Mouse (Mus musculus): ENCODE results near the gene Dglucy.
"Not testable (repeated sequence)": the region's sequence is repeated elsewhere in the genome, so short reads cannot be mapped to it uniquely, and the experiment has no call there.

The Dglucy gene

DNA sequence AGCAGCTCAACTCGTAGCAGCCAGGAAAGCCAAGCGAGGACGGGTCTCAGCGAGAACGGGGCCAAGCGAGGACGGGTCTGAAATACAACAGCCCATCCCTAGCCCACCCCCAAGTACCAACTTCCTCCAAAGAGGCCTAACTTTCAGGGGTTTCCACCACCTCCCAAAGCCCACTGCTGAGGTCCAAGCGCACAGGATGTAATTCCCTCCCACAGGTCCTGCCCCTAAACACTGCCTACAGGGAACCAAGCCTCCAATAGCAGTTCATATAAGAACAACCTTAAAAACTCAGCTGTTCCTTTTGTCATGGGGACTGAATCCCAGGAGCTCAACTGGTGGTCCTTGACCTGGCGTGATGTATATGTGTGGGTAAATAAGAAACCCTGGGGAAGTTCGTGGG is 1.6 kb downstream of the Dglucy start:
- DNase-seq (ENCODE audit: low spot score in 2 of 2) = peak in 1 of 2 experiments; percentile 52

- DNase-seq (ENCODE audit: low spot score in 2 of 2) = no peak
Measured at GRCm38 (mm10) chr12:100781428-100782120, 2.7 kb downstream of the Dglucy start.

- DNase-seq (ENCODE audit: low spot score in 2 of 2) = no peak
Measured at GRCm38 (mm10) chr12:100784152-100784551, 5.3 kb downstream of the Dglucy start.

DNA sequence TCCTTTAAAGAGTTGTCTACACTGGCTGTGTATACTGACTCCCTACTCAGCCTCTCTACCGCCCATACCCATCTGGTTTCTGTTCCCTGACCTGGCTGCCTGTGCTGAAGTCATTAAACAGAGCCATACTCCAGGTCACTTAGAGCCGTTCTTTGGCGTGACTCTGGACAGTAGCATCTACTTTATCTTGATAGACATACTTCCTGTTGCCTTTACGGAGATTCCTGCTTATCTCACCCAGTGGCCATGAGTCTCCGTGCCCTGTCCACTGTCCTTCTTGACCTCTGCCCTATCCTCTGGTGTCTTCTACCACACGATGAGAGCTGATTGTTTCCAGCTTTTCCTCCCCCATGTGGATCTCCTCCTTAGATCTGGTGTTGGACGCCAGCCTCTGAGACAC is 6.5 kb downstream of the Dglucy start:
- DNase-seq (ENCODE audit: low spot score in 2 of 2) = peak in 1 of 2 experiments; percentile 36

DNA sequence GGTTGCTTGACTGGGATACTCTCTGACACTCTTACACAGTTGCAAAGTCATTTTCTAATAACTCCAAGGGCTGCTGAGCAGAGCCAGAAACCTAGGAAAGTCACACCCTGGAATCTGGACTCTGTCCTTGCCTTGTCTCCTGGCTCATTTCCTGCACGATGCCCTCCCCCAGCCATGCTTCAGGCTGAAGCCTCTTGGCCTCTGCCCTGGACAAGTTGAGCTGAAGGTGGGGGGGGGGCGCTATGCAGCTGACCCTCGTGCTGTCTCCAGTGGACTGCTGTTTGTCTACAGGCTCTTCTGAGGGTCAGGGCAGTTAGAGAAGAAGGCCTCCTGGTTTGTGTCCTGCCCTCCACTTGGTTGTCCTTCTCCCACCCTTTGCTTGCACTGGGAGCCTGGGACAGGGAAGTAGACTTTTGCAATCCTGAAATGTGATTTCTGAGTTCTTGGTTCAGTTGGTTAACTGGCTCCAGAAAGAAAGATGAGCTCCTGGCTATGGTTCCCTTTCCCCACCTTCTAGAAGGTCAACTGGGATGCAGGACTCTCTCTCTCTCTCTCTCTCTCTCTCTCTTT is 11.2 kb downstream of the Dglucy start:
- DNase-seq (ENCODE audit: low spot score in 2 of 2) = peak in 1 of 2 experiments; percentile 34

DNA sequence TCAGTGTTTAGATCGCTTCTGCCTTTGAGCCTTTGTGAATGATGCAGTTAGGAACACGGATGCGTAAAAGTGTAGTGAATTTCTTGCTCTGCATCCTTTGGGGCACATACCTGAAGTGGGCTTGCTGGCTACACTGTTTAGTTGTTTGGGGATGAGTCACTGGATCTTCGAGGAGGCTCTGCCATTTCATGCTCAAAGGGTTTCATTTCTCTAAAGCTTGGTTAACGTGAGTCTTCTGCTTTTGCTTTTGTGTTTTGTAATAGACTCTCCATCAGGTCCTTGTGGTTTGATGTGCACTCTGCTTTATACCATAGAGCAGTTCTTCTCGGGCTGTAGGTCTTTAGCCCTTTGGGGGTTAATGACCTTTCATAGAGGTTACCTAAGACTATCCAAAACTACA is 12.6 kb downstream of the Dglucy start:
- DNase-seq (ENCODE audit: low spot score in 2 of 2) = peak in 1 of 2 experiments; percentile 41

GRCm38 (mm10) chr12:100794450-100795230 is 15.8 kb downstream of the Dglucy start:
- peak in 1 of 2 experiments; percentile 50 for DNase-seq (ENCODE audit: low spot score in 2 of 2)

DNA sequence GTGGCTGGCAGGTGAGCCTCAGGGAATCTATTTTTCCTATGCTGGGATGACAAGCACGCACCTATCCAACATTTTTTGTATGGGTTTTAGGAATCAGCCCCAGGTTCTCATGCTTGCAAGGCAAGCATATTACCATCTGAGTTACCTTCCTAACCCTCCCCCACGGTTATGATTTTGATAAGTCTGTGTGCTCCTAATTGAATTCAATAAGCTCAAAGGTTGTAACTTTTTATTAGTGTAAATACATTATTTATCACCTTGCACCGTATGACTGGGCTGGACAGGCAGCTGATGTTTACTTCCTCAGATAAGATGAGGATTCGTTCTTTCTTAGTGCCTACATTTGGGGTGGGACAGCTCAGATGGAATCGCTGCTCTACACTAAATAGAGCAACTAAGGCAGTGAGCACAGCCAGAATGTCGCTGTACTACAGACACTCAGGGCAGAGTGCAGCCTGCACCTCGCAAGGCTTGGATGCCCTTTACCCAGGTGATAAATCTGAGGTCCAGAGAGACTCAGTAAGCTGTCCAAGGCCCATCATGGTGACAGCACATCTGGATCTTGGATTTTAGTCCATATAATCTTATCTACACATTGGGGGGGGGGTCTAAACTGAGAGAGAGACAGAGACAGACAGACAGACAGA is 16.7 kb downstream of the Dglucy start:
- DNase-seq (ENCODE audit: low spot score in 2 of 2) = peak in 1 of 2 experiments; percentile 35

GRCm38 (mm10) chr12:100803391-100803790 is 24.5 kb downstream of the Dglucy start:
- not testable (repeated sequence) for DNase-seq (ENCODE audit: low spot score in 2 of 2)

DNA sequence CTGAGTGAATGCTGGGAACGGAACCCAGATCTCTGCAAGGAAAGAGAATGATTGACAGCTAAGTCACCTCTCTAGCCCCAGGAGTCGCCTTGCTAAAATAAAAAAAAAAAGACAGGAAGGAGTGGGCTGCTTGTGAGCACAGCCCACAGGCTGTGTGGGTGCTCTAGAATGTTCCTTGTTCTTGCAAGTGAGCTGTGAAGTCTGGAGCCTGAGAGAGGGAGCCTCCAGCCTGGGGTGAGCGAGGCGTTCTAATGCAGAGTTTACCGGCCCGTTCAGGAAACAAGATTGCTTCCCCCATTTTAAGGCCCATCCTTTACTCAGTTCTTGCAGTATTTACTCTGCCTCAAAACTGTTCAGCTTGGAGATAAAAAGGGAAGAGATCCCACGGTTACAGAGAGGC is 28.4 kb downstream of the Dglucy start:
- no peak for DNase-seq (ENCODE audit: low spot score in 2 of 2)

DNA sequence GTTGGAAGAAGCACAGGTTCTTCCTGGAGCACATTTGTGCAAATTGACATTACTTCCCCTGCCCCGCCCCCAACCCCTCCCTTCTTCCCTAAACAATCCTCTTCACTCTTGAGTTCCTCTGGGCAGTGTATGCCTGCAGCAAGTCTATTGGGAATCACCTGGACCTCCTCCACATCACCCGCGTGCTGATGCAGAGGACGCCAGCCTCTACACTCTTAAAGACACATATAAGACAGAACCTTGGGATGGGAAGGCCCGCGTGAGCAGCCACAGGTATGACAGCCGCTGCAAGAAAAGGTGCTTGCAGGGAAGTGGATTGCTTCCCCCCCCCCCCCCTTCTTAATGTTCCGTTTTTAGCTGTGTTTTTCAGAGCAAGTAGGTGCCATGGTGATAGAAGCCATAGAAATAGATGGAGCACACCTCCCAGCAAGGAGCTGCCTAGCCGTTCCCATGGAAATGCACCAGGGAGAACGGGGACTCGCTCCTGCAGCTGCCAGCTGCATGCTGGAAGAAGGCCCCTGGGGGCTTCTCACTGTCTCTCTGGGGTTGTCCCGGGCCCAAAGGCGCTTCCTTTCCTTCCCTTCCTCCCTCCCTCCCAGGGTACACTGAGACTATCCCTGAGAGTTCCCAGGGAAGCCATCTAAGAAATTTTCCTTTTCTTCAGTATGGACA is 29.9 kb downstream of the Dglucy start:
- no peak for DNase-seq (ENCODE audit: low spot score in 2 of 2)

DNA sequence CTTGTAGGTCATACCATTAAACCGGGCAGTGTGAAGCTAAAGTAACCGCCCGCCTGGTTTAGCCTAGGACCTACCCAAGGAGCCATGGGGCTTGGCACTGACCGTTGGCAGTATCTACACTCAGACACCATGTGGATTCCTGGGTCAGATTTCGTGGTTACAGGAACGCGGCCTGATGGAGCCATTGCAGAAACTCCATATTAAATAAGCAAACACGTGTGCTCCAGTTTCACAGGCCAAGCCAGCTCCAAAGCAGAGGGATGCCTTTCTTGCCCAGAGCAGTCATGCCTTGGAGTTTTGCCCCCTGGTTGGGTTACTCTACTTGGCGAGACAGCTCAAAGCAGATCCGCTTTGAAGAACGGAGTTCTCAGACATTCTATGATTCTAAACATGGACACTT is 31.7 kb downstream of the Dglucy start:
- DNase-seq (ENCODE audit: low spot score in 2 of 2) = no peak

- no peak for DNase-seq (ENCODE audit: low spot score in 2 of 2)
Measured at GRCm38 (mm10) chr12:100813901-100814300, 35.0 kb downstream of the Dglucy start.

DNA sequence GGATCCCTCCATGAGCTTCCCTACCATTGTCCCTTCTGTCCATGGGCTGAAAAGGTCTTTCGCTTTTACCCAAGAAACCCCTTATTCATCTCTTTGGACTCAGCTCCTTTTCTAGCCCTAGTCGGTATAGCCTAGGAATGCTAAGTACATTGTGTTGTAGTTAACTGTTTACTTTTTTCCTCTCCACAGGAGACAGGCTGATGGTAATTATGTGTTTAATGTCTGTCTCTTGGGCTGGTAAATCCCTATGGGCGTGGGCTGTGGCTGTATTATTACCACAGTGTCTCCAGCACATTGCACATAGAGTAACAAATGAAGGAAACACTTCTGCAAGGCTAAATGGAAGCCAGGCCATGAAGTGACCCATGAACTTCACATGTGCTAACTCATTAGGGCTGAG is 35.8 kb downstream of the Dglucy start:
- no peak for DNase-seq (ENCODE audit: low spot score in 2 of 2)

DNA sequence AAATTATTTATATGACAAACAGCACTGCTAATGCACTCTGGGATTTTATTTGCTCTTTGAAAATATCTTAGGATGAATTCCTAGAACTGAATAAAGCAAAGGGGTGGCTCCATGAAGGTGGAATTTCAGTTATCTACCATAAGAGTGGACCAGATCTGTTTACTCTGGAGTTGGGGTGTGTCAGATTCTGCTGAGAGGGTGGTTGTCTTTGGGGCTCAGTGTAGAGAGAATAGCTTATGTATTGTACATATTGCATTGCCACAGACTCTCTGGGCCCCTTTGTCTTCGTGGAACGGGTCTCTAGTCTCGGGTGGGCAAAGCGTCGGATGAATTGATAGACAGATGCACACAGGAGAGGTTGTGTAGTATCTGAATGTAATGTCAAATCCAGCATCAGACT is 38.0 kb downstream of the Dglucy start:
- no peak for DNase-seq (ENCODE audit: low spot score in 2 of 2)

DNA sequence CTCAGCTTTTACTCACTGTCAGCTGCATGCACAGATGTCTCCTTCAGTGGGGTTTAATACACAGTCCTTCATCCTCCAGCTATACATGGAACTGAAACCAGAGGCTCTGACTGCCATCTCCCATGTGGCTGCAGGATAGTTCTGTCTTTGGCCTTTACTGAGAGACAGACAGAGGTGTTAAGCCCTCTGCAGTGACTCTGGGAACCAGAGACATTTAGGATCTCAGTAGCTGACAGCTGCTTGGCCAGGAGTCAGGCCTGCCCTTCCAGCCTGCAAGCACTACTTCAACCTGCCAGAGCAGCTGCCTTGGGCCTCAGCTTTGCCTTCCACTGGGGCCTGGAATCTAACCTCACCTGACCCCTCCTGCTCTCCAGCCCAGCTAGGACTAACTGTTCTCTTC is 41.1 kb downstream of the Dglucy start:
- no peak for DNase-seq (ENCODE audit: low spot score in 2 of 2)

GRCm38 (mm10) chr12:100831021-100831420 is 52.2 kb downstream of the Dglucy start:
- peak in 1 of 2 experiments; percentile 38 for DNase-seq (ENCODE audit: low spot score in 2 of 2)

DNA sequence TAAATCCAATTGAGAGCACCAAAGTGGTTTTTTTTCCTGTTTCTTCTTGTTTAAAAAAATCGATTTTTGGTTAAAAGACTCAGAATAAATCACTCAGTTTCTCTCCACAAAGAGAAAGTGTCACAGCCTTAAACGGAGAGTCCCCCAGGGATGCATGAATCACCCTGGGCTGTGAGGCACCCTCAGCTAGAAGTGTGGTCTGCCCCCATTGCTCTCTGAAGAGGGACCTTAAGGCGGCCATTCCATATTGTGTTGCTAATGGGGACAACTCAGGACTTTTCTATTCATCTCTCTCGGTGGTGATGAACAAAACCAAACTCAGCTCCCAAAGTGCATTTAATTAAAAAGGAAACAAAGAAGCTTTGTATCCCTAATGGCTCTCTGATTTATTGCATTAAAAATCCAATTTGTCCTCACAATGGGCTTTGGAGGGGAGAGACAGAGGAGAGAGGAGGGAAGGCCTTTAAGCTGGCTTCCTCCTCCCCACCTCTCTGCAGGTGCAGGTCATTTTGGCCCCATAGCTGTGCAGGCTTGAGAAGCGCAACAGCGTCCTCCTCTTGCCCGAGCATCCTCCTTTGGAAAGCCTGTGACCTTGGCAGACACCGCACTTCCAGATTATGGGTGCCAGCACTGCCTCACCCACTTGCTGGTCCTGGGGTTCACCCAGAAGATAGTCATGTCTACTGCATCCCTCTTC is 52.9 kb downstream of the Dglucy start:
- DNase-seq (ENCODE audit: low spot score in 2 of 2) = peak in 1 of 2 experiments; percentile 17

DNA sequence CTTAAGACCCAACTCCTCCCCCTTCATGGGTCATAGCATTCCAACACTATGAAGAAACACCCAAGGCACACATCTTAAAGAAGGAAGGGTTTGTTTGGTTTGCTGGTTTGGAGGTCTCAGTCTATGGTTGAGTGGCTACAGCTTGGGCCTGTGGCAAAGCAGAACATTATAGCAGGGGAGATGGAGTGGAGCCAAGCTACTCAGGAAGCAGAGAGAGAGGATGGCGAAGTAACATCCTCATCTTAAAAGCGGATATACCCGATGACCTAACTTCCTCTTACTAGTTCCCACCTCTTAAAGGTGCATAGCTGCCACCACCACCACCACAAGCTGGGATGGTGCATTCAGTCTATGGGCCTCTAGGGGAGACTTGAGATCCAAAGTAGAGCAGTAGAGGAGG is 58.4 kb downstream of the Dglucy start:
- DNase-seq (ENCODE audit: low spot score in 2 of 2) = no peak

DNA sequence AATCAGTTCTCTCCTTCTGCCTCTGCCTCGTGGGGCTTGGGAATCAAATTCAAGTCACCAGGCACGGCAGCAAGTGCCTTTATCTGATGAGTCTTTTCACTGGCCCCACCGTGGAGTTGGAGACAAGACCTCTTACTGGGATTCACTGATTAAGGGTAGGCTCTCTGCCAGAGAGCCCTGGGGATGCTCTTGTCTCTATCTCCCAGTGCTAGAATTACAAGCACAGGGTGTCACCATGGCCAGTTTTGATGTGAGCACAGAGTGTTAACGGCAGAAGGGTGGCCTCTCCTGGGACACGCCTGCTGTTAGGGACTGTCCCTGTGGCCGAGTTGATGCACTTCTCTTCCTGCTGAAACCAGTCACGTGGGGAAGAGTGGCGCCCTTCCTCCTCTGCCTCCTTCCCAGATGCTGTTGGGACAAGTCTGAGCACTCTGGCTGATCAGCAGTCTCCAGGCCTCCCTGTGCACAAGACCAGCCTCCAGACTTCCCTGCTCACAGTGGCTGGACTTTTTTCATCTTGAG is 60.3 kb downstream of the Dglucy start:
- DNase-seq (ENCODE audit: low spot score in 2 of 2) = no peak

DNA sequence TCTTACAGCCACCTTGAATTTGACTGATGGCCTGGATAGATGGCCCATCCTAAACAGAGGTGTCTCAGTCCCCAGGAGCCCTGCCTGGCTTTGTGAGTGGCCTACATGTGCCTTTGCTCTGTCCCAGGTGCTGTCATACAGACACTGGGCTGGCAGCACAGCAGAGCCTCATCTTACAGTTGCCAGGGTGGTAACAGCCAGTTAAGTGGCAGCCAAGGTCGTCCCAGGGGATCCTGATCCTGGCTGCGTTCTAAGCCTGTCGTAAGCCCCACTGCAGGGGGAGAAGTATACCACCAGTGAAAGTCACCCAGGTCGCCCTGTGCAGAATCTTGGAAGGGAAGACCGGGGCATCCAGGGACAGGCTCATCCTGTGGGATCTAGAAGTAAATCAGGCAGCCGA is 61.1 kb downstream of the Dglucy start:
- no peak for DNase-seq (ENCODE audit: low spot score in 2 of 2)
